8 mouse cellular contexts compared by ENCODE assay signal in the genomic region with DNA sequence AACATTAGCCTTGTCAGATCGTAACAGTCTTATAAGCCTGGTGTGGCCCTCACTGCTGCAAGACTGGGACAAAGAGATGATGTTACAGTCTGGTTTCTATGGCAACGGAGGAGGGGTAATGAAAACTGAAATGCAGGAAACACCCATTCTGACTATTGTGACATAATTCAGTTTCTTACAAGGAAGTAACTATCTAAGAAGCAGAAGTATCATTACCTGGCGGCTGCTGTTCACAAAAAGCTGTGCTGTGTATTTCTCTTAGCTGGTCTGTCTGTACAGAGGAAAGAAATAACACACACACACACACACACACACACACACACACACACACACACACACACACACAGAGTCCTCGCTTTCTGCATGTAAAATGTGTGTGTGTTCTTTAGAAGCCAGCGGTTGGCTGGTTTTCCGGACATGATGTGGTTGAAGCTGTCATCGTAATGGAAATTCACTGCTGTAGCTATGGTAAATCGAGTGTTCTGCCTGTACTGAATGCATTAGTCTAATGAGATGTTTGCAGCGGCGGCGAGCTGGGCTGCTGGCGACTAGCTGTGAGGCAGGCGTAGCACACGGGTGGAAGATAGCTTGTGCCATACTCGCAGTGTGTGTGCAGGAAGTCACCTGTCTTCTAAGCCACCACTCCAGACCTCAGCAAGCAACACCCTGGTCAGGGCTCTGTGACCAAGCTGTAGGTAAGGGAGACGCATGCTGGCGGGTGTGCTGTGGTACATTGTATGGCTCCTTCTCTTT. TPM values are rescaled to one million over a fixed set of nuclear protein-coding genes. Genes with fewer than 3 reads are reported as not detected.
DNase-seq lines count a peak whose midpoint lies in the region; ATAC-seq lines count a peak whose summit lies in the region.

Gene Scml4, plus strand, starts transcription at position 212 of the 753 bp plus-strand sequence.

- ATAC-seq in embryonic facial prominence, embryonic 13.5 days (ENCODE audit: insufficient number of reproducible peaks, insufficient read depth, low FRiP score, low TSS enrichment, low read depth) = 0 out of 2 replicates have a peak, but pooled peaks have one; percentile 56
- peak; percentile 83 for ATAC-seq in hindbrain, embryonic 14.5 days (ENCODE audit: low FRiP score)
- ATAC-seq in limb, embryonic 11.5 days (ENCODE audit: insufficient number of reproducible peaks, low FRiP score, low TSS enrichment, low read depth) = peak; percentile 54; the same call in 1 of the 2 replicates
- ATAC-seq in midbrain, embryonic 16.5 days = peak; percentile 85

- 25% methylated on average over 17 of the region's 17 CpGs for WGBS in embryonic facial prominence, embryonic 13.5 days
- WGBS in hindbrain, embryonic 14.5 days = 19% methylated on average over 17 of the region's 17 CpGs
- whole genome bisulfite sequencing in limb, embryonic 11.5 days = 50% methylated on average over 17 of the region's 17 CpGs
- 12% methylated on average over 17 of the region's 17 CpGs for WGBS in midbrain, embryonic 16.5 days

- peak within 1 kb of the TSS; percentile 16; the same call in 1 of the 2 replicates for H3K9ac ChIP-seq in embryonic facial prominence, embryonic 13.5 days
- H3K9ac ChIP-seq in hindbrain, embryonic 14.5 days = peak within 1 kb of the TSS; percentile 57
- no peak within 1 kb of the TSS for H3K9ac ChIP-seq in limb, embryonic 11.5 days (ENCODE audit: low read length)
- H3K9ac ChIP-seq in midbrain, embryonic 16.5 days (ENCODE audit: low read depth, low read length) = peak within 1 kb of the TSS; percentile 71

- no peaks in the 10 kb centered on the region for H3K9me3 ChIP-seq in embryonic facial prominence, embryonic 13.5 days
- H3K9me3 ChIP-seq in hindbrain, embryonic 14.5 days (ENCODE audit: control insufficient read depth, low read length) = no peaks in the 10 kb centered on the region
- H3K9me3 ChIP-seq in limb, embryonic 11.5 days (ENCODE audit: control insufficient read depth, low read length) = no peaks in the 10 kb centered on the region
- H3K9me3 ChIP-seq in midbrain, embryonic 16.5 days (replicated peaks; ENCODE audit: control insufficient read depth, low read length, poor library complexity, severe bottlenecking) = no peaks in the 10 kb centered on the region

- no peaks in the 10 kb centered on the region for H3K36me3 ChIP-seq in embryonic facial prominence, embryonic 13.5 days
- H3K36me3 ChIP-seq in hindbrain, embryonic 14.5 days (replicated peaks; ENCODE audit: control insufficient read depth, insufficient read depth) = no peaks in the 10 kb centered on the region
- no peaks in the 10 kb centered on the region for H3K36me3 ChIP-seq in limb, embryonic 11.5 days (ENCODE audit: control insufficient read depth, insufficient read depth, low read length)
- H3K36me3 ChIP-seq in midbrain, embryonic 16.5 days (ENCODE audit: control insufficient read depth, insufficient read depth, low read length) = no peaks in the 10 kb centered on the region

- no peaks in the 10 kb centered on the region for H3K27me3 ChIP-seq in embryonic facial prominence, embryonic 13.5 days
- no peaks in the 10 kb centered on the region for H3K27me3 ChIP-seq in hindbrain, embryonic 14.5 days (ENCODE audit: control insufficient read depth, insufficient read depth, low read length)
- no peaks in the 10 kb centered on the region for H3K27me3 ChIP-seq in limb, embryonic 11.5 days (ENCODE audit: control insufficient read depth, insufficient read depth, low read length)
- no peaks in the 10 kb centered on the region for H3K27me3 ChIP-seq in midbrain, embryonic 16.5 days (ENCODE audit: control insufficient read depth, insufficient read depth, low read depth, low read length)

- H3K27ac ChIP-seq in embryonic facial prominence, embryonic 13.5 days = peak within 1 kb of the TSS; percentile 52
- peak within 1 kb of the TSS; percentile 86 for H3K27ac ChIP-seq in hindbrain, embryonic 14.5 days
- no peak within 1 kb of the TSS for H3K27ac ChIP-seq in limb, embryonic 11.5 days (replicated peaks; ENCODE audit: low read depth, low read length)
- H3K27ac ChIP-seq in midbrain, embryonic 16.5 days (ENCODE audit: low read length) = peak within 1 kb of the TSS; percentile 90

- DNase-seq in lung, adult 18-20 months = peak; percentile 36 to 48
- DNase-seq in lung, postnatal 14 days = no peak
- DNase-seq in hindbrain, embryonic 14.5 days (ENCODE audit: low spot score) = peak; percentile 83
- peak; percentile 49 for DNase-seq in limb, embryonic 11.5 days (ENCODE audit: low spot score)
- peak; percentile 44 to 71 for DNase-seq in spleen, postnatal 4 days (ENCODE audit: low spot score in 2 of 2)
- no peak for DNase-seq in cerebellum, postnatal 36 days

- H3K4me1 ChIP-seq in embryonic facial prominence, embryonic 13.5 days = peaks cover 45% of the 10 kb centered on the region
- H3K4me1 ChIP-seq in hindbrain, embryonic 14.5 days (replicated peaks; ENCODE audit: control insufficient read depth, insufficient read depth, low read length) = peaks cover 28% of the 10 kb centered on the region
- H3K4me1 ChIP-seq in limb, embryonic 11.5 days (ENCODE audit: control insufficient read depth, insufficient read depth, low read length) = peaks cover 10% of the 10 kb centered on the region
- peaks cover 41% of the 10 kb centered on the region for H3K4me1 ChIP-seq in midbrain, embryonic 16.5 days (ENCODE audit: control insufficient read depth, insufficient read depth, low read length)

- H3K4me3 ChIP-seq in embryonic facial prominence, embryonic 13.5 days = peak within 1 kb of the TSS; percentile 30
- peak within 1 kb of the TSS; percentile 37 for H3K4me3 ChIP-seq in hindbrain, embryonic 14.5 days (replicated peaks; ENCODE audit: low read length)
- H3K4me3 ChIP-seq in limb, embryonic 11.5 days (ENCODE audit: low read depth, low read length) = no peak within 1 kb of the TSS
- peak within 1 kb of the TSS; percentile 46 for H3K4me3 ChIP-seq in midbrain, embryonic 16.5 days (ENCODE audit: low read depth, low read length)

- peak within 1 kb of the TSS; percentile 59 for H3K4me2 ChIP-seq in embryonic facial prominence, embryonic 13.5 days
- H3K4me2 ChIP-seq in hindbrain, embryonic 14.5 days (replicated peaks) = peak within 1 kb of the TSS; percentile 63
- peak within 1 kb of the TSS; percentile 22; the same call in 1 of the 2 replicates for H3K4me2 ChIP-seq in limb, embryonic 11.5 days (ENCODE audit: low read depth, severe bottlenecking)
- peak within 1 kb of the TSS; percentile 68 for H3K4me2 ChIP-seq in midbrain, embryonic 16.5 days (ENCODE audit: low read length)

RNA-seq across cellular contexts. Expression of gene Scml4, which starts in this region (rescaled TPM):
- polyA plus RNA-seq in embryonic facial prominence, embryonic 13.5 days (2015; fragmentation: Nextera tagmentation; extraction: Ambion mirVana) = 1.2 and 1.4 TPM in 2 replicates
- polyA plus RNA-seq in hindbrain, embryonic 14.5 days (2014; fragmentation: Nextera tagmentation; extraction: Ambion mirVana) = 9.3 and 13.3 TPM in 2 replicates
- 0.13 and 0.45 TPM in 2 replicates for polyA plus RNA-seq in limb, embryonic 11.5 days (2014; fragmentation: Nextera tagmentation; extraction: Ambion mirVana)
- polyA plus RNA-seq in midbrain, embryonic 16.5 days (2015; fragmentation: Nextera tagmentation; extraction: Ambion mirVana) = 19.5 and 22.0 TPM in 2 replicates

Comparison
In these comparisons a context has a peak if more than half of its experiments do, and no peak if none do; other contexts are left out.
1. DNase-seq: peak in lung, adult 18-20 months (2 of 2), hindbrain, embryonic 14.5 days (single experiment) and spleen, postnatal 4 days (2 of 2); none in lung, postnatal 14 days (single experiment) and cerebellum, postnatal 36 days (0 of 2).
2. Peak in DNase-seq, ATAC-seq and H3K4me2 ChIP-seq in limb, embryonic 11.5 days; RNA of the gene not detected or under 1 TPM.
3. Peak in every context shown above with its lines, with median percentiles within 50 percentile points of each other: ATAC-seq and H3K4me2 ChIP-seq.